Mouse (Mus musculus): ENCODE results near the gene Fbxl20.

Gene Fbxl20

DNA sequence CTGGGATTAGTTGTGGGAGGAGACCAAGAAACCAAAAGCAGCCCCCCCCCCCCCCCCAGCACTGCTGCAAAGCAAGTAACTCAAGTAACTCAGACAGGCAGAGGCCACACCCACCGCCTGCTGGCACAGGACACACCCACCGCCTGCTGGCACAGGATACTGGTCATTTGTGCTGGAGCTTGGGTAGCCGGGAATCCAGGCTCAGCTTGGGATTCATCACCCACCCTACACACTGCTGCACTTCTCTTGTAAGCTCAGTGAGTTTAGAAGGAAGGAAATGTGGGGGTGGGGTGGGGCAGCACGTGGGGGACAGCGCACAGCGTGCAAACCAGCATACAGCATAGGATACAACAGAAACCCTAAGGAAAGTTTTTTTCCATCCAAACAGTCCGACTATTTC is 62.0 kb downstream of the Fbxl20 start:
- DNase-seq (ENCODE audit: low spot score), result no peak

DNA sequence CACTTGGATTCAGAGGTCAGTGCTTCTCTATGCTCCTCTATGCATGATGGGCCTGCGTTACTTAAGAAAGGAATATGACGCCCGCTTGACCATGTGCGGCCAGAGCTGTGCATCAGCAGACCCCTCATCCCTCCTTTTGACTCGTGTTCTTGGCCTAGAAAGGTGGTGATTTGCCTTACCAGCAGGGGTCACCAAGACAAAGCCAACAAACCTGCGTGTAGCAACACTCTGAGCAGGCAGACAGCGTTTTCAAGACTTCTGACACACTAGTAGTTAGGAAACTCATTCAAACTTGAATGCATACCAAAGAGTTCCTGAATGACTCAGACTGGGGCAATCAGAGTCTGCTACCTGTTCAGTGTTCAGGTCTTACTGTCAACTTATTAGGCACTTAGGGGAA is 63.6 kb downstream of the Fbxl20 start:
- no peak for DNase-seq (ENCODE audit: low spot score)

DNA sequence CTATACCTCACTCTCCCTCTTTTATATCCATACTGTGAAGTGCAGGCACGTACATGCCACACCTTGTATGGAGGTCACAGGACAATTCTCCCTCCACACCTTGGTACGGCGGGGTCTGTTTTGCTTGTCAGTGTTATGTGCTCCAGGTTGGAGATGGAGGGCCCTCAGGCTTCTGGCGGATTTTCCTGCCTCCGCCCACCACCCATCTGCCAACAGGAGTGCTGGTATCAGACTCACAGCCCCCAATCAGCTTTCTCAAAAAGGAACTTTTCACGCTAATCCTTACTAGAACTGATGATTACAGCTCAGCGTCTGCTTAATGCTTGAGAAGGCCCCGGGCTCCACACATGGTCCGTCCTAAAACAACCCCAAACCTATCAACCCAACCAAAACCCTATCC is 64.1 kb downstream of the Fbxl20 start:
- no peak for DNase-seq (ENCODE audit: low spot score)

DNA sequence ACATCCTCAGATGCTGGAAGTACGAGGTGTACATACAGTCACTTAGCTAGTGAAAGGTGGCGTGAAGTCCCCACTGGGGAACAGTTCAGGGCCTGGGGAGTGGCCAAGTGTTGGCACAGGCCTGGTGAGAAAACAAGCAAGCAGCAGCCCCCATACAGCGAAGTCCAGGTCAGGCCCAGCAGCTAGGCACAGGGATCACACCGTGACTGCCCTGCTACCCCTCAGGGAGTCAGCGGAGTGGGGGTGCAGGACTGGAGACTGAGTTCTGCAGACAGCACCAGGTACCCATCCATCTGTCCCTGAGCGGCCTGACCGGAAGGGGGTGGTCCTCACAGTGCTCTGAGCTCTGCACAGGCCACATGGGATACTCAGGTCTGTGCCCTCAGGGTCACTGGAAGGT is 67.5 kb downstream of the Fbxl20 start:
- DNase-seq (ENCODE audit: low spot score), result no peak

DNA sequence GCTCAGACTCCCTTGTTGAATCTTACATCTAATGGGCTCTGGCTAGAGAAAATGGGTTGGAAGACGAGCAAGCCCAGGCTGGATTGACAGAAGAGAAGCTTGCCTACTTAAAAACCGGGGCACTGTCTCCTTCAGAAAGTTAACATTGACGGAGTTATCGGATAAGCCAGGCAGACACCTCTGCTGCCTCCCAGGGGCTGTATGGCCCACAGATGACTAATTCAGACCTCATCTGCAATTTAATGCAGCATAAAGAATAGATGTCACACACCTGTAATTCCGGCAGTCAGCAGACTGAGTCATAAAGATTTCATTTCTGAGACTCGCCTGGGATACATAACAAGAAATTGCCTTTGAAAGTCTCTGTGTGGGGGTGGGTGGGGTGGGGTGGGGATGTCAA is 69.8 kb downstream of the Fbxl20 start:
- DNase-seq (ENCODE audit: low spot score), result no peak

DNA sequence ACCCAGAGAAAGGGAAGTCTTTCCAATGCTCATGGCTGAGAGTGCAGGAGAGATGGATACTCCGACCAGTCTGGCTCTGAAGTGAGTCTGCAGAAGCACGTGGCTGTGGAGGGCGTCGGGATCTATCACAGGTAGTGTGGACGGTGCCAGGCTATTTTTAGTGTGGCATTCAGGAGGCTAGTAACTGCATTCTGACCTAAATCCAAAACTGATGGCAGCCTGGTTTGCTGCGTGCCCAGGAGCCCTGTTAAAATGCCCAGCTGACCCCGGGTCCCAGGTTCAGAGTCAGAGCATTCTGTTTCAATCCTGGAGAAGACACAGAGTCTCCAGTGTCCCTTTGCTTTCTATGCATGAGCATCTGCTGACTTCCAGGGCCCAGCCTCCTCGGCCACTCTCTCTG is 73.1 kb downstream of the Fbxl20 start:
- no peak for DNase-seq (ENCODE audit: low spot score)

DNA sequence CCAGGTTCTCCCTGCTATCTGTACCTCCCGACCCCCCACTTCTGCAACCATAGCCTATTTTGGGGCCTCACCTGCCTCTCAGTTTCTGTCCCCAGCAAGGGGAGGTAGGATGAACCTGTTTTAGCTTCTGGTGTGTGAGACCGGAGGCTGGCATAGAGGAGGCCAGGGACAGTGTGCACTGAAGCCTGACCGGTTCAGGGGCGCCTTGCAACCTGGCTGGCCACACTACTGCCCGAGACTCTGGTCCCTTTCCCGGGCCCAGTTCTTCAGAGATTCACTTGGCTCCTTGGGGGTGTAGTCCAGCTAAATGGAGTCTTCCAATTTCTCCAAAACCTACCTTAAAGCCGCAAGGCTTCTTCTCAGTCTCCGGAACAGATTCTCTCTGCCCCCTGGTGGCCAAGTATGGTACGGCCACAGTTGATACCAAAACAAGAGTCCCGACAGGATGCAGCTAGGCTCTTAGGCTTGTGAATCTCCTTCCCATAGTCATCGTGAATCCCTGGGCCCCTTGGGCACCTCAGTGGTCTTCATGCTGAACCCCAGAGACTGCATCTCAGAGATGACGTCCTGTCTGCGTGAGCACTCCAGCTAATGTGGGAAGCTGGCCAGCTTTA is 74.9 kb downstream of the Fbxl20 start:
- peak; percentile 84 for DNase-seq (ENCODE audit: low spot score)

DNA sequence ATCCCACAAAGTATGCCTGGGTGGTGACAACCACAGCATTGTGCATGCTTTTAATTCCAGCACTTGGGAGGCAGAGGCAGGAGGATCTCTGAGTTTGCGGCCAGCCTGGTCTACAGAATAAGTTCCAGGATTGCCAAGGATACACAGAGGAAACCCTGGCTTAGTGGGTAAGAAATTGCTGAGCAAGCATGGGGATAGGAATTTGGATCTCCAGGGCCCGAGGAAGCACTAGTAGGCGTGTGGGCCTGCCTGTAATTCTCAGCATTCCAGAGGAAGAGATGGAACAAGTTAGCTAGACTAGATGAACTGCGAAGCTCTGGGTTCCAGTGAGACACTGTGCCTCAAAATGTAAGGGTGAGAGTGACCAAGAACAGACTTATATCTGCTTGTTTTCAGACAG is 76.8 kb downstream of the Fbxl20 start:
- DNase-seq (ENCODE audit: low spot score), result no peak

DNA sequence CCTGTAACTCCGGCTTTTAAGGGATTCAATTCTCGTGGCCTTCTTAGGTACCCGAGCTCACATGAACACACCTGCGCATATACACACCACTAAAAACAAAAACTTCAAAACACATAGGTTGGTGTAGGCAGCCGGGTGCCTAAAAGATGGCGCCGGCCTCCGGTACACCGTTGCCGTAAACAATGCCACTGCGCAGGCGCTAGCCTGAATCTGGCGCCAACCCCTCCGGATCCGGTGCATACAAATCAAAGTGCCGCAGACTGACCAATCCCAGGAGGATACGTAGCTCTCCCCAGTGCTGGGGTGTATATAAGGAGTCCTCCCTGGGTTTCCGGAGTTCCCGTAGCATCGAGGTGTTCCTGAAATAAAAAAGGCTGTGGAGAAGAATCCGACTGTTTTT is 82.9 kb downstream of the Fbxl20 start:
- DNase-seq (ENCODE audit: low spot score), result no peak

DNA sequence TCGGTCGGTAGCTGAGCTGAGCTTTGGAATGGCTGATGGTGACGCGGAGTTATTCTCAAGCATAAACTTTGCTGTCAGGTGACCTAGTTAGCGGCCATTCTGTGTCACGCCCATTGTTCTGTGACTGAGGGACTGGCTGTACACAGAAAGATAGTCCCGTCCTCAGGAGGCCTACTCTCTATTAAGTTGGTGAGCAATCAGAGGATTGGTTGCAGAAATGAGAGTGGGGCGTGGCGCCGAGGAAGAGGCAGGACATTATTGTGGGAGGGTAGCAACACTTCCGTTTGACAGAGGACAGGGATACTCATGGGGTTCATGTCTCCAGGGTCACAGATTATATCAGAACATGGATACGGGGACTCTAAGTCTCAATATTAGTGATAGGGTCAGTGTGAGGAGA is 84.0 kb downstream of the Fbxl20 start:
- no peak for DNase-seq (ENCODE audit: low spot score)

DNA sequence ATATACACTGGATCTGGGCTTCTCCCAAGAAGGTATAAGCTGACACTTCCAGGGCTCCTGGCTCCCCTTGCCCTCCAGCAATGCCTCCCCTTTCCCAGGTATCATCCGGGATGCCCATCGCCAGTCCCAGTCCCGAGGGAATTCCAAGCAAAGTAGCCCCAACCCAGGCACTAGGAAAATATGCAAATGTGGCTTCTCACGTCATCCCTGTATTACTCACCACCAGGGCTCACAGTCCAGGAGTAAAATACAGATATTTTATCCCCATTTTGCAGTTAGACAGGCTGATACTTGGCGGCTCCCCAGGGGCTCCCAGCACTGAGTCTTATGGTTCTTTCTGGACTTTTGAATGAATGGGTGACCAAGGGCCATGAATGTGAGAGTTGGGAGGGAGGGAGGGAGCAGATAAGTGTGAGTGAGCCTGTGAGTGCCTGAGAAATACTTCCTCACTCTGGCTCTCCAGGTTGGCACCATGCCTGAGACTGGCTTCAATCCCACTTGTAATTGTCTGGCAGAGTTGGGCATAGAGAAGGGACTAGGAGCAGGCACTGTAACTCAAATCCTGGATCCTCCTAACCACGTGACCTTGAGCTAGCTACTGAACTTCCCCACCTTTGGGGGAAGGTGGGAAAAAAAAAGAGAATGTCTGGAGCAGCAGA is 88.2 kb downstream of the Fbxl20 start:
- DNase-seq (ENCODE audit: low spot score), result no peak

DNA sequence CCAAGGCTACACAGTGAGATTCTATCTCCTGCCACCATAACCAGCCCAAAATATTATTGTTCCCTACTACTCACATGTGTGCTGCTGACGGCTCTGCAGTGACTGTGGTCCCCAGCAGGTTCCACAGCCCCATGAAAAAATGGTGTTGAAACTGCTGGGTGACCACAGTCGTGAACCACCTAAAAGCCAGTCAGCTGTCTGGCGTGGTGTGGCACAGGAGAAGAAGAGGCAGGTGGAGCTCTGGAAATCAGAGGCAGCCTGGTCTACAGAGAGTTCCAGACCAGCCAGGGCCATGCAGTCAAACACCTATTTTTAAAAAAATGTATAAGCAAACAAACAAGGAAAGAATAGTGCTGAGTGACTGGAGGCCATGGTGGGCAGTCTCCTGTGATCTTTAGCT is 88.8 kb downstream of the Fbxl20 start:
- DNase-seq (ENCODE audit: low spot score), result no peak

DNA sequence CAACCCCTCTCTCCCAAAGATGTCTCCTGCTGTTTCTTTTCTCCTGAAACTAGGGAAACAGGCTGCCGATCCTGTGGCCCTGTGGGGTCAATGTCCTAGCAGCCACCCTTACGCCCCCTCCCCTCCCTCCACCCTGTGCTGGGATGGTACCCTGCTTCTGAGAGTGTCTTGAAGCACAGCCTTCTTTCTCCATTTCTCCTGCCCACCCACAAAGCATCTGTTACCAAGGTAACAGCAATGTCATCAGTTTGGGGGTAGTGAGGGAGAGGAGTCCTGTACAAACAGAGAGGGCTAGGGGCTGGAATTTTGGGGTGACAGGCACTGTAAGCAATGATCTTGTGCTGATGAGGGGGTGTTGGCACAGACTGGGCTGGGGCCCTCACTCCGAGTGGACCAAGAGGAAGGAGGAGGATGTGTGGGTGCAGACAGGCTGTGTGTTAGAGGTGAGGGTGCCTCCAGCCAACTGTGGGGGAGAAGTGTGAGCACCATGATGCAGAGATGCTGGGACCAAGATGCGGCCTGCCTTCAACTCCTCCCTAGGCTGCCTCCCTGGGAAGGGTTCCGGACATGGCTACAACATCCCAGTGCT is 90.0 kb downstream of the Fbxl20 start:
- DNase-seq (ENCODE audit: low spot score), result no peak

DNA sequence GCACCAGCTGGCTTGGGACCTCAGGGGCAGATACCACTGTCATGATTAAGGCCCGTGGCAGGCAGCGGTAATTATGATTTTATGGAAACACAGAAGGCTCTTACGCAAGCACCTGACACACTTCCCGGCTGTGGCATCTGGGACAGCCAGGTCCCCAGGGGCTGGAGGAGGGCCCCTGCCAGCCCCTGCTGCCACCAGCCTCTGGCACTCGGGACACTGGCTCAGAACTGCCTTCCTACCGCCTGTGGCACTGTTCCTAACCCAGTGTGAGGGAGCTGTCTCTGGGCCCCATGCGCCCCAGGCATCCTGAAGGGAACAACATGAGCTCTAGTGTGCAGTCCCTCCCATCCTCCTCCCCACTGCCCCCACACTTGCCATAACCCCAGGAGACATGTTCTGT is 90.5 kb downstream of the Fbxl20 start:
- no peak for DNase-seq (ENCODE audit: low spot score)

DNA sequence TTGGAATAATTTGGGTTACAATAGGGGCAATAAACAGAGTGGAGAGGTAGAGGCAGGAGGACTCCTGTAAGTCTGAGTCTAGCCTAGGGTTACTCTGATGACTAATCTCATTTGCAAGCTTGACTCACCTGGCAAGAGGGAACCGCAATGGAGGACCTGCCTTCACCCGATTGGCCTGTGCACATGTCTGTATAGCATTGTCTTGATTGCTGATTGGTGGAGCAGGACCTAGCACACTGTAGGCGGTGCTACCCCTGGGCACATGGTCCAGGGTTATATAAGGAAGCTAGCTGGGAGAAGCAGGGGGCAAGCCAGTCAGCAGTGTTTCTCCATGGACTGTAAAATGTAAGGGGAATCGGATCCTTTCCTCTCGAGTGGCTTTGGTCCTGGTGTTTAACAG is 92.2 kb downstream of the Fbxl20 start:
- DNase-seq (ENCODE audit: low spot score), result no peak

DNA sequence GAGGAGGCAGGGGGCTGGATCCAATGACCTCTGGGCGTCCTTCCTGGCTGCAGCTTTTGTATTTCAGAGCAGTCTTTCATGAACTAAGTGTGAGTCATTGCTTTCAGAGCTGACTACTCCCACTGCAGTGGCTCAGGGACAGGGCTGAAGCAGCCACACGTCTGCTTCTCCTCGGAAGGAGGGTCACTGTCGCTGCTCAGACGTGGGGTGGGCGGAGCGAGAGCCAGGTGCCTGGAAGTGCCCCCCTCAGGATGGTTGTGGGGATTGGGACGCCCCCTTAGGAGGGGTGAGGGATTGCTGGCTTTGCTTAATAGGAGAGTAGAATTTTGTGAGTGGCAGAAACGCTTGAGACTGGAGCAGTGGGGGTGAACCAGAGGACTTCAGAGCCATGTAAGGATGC is 92.7 kb downstream of the Fbxl20 start:
- DNase-seq (ENCODE audit: low spot score), result no peak

DNA sequence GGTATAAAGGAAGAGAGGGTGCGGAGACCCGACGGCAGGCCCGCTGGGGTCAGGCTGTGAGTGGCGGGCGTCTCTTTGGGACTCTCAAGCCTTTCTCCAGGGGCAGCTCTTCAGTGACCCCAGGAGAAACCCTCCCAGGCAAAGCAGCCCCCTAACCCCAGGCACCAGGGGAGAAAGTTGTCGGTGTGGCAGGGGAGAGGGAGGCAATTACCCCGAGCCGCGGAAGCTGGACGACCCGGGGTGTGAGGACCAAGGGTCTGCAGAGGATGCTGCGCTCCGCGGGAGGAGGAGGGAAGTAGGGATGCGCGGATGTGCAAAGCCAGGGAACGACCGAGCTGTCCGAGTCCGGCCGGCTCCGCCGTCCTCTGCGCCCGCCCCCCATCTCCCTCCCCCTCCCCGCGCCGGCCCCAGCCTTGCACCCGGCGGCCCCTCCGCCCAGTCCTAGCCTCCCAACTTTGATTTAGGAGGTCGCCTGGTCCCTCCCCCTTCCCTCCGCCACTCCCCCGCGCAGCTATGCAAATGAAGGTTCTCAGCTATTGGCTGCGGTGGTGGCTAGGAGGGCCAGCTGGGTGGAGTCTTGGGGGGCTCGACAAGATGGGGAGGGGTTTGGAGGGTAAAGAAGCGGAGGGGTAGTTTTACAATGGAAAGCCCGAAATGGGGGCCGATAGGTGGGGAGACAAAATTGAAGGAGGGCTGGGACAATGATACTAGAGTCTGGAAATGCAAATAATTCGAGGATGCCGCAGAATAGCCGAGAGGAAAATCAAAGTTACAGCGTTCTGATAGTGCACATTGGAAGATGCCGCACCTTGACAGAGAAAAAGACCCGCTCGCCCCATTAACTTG is 97.0 kb downstream of the Fbxl20 start, which contains the start of gene Stac2:
Gene Stac2, minus strand, starts transcription at position 474 of the 846 bp plus-strand sequence.
- peak; percentile 26 for DNase-seq (ENCODE audit: low spot score)

DNA sequence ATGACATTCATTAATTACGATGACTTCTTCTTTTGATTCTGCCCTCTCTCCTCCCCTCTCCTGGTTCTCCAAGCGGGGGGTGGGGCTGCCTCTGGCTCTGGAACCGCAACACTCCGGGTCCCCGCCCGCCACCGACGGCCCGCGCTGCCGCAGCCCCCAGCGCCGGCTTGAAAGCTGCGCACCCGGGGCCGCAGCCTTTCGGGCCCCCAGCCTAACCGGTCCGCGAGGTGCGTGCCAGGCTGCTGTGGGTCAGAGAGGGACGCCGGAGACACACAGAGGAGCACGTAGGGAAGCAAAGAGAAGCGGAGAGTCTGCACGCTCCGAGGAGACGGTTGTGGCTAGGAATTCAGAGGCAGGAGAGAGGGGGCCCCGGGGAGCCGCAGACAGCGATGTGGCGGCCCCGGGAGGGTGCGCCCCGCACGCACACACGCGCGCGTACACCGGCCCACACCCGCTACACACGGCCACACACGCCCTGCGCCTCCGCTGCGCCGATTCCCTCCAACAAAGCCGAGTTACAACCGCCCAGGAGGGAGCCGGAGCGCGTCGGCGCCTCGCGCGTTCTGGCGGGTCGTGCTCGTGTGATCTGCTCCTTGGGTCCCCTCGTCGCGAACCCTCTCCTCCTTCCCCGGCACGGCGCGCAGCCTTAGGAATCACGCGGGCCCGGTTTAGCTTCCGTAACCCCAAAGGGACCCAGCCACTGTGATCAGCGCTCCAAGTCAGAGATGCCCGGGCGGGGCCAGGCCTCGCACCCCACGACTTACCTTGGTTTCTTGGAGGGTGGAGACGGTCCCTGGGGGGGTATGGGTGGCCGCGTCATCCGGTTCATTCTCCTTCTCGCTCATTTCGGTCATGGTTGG is 97.8 kb downstream of the Fbxl20 start:
- peak; percentile 58 for DNase-seq (ENCODE audit: low spot score)

DNA sequence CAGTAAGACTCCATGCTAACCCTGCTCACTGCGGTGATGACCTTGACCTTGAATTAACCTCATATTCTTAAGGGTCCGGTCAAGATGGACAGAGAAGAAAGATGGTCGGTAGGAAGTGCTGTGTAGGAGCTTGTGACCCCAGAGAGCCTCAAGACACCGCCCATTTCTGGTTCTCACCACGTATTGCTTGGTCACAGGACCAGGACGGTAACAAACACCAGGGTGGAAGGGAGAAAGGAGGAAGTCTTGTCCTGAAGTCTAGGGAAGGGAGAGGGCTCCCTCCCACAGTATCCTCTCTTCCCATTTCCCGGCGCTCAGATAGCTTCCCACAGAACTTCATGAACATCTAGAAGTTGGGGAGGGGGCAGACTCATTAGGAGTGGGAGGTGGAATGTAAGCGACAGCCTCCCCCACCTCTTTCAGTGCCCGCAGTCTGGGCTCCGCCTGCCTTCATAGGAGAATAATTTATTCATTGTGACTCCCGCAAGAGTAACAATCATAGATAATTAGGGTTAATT is 98.5 kb downstream of the Fbxl20 start:
- DNase-seq (ENCODE audit: low spot score), result no peak

DNA sequence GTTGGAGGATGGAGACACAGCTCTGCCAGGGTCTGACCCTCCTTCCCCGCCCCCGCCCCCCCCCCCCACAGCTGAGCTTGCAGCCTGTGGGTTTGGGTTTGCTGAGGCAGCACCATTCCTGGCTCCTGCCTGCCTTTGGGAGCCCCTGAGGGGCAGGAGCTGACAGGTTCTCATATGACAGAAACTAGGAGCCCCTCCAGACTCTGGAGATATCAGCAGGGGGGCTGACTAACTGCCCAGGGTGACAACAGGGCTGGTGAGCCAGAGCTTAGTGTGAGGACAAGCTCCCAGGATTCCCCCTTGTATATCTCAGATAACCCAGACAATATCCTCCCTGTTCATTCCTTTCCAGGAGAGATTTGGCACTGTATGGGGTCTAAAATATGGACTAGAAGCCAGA is 99.3 kb downstream of the Fbxl20 start:
- no peak for DNase-seq (ENCODE audit: low spot score)

DNA sequence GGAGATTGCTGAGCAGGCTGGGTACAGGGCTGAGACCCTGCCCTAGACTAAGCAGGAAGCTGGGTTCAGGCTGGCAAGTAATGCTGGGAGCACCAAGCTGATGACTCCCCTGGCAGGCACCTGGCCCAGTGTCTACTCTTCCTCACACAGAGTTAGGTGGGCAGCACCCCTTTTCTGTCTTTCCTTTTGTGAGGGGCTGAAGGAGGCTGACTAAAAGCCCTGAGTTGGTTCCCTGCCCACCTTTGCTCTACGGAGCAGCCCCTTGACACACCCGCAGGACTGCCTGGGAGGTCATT is 99.7 kb downstream of the Fbxl20 start:
- DNase-seq (ENCODE audit: low spot score), result no peak
